Mouse (Mus musculus) cerebellum, postnatal 4 days (tissue): Measurements from ENCODE around the gene Ppp1r3c.

Source experiments
- DNase-seq, 2 experiments: peaks; one replicate each; pipeline ENCODE4 v3.0.0; 2022; ENCODE audit warnings: low spot score in 2 of 2, mixed read lengths in 1 of 2

The Ppp1r3c gene

DNA sequence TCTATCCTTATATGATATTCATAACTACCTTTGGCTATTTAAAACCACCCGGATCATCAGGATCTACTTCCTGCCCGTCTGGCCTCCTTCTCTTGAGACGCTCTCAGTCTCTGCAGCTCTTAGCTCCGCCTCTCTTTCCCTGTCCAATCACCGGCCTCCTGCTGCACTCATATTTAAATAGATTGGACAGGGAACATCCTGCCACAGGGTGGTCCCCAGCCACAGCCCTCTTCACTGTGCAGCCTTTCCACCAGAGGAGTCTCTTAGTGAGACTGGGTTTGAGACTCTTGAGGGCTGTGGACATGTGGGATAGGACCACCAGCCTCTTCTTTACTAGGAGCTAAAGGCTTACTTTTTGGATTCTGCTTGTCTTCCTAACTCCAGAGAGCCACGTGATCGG is 20.2 kb downstream of the Ppp1r3c start:
- no peak for DNase-seq

DNA sequence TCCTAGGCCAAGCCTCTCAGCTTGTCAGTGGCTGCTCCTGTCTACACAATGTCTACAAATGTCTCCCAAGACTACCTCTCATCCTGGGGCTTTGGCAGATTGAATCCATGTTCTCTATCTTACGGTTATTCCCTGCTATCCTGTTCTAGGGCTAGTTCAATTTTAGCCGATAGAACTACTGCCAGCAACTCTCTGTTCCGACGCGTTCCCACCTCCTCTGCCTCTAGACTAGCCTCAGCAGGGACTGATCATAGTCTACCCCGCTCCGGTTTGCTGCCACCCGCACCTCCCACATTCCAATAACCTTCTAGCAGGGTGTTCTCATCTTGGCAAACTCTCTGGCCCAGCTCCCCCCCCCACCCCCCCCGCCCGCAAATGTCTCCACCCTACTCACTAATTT is 20.9 kb downstream of the Ppp1r3c start:
- DNase-seq: no peak

- DNase-seq: no peak
Observed at GRCm38 (mm10) chr19:36714492-36714891, 22.0 kb downstream of the Ppp1r3c start.

DNA sequence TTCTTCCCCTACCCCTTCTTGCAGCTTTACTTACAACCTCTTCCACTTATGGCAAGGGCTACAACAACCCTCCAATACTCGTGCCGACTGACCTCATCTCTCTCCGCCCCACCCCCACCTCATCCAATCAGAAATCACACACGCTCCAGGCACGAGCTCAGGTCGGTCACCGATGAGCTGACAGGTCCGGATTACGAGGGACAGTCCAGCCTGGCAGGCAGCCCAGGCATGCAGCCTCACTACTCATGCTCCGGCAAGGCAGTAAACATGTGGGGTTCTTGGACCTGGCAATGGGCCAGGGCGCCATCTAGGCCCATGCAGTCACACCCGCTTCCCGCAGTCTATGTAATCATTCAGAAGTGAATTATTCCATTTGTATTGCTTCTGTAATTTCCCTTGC is 23.4 kb downstream of the Ppp1r3c start:
- peak in 1 of 2 experiments; percentile 32 for DNase-seq

GRCm38 (mm10) chr19:36706195-36706594 is 30.3 kb downstream of the Ppp1r3c start:
- no peak for DNase-seq

DNA sequence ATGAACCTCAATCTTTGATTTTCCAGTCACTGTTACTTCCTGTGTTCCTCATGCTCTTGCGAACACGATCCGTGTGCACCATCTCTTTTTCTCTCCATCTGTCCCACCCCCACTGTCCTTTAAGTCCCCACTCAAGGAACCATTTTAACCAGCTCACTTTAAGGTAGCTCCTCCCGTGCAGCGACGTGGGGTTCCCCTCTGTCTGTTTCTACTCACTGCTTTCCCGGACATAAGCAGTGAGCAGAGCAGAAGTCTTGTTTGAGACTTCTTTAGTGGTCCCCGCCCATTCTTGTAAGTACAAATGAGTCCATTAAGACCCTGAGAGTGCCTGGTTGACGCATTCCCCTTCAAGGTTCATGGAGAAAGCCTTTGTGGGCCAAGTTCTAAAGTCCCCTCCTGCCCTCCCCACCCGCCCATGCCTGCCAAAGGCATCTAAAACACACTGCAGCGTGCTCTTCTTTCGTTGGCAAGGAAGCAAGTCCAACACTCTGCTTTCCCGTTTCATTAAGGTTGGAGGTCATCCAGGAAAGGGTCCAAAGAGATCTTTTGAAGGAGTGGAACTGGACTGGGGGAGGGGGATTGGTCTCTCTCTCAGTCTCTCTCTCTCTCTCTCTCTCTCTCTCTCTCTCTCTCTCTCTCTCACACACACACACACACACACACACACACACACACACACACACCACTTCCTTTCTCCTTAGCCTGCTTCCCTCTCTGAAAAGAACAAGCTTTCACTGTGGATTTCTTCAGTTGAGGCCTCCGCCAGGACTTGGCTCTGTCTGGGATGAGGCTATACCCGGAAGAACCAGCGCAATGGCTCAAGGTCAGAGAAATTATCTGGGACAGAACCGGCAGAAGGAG is 30.9 kb downstream of the Ppp1r3c start:
- DNase-seq: peak in 1 of 2 experiments; percentile 9

DNA sequence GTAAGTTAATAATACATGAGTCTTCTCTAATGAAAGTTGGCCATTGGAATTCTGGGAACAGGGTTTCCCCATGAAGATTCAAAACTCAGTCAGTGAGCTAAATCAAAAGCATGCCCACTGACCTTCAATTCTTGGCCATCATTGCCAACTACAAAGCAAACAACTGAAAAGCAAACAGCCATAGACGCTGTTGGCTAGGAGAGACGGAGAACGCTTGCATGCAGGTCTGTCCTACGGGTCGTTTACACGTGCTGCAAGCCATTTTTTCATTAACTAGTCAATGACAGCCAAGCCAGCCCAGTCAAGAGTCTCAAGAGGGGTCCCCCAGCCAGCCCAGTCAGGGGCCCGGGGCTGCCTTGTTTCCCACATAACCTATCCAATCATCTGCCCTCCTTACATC is 31.7 kb downstream of the Ppp1r3c start:
- no peak for DNase-seq

- DNase-seq: no peak
Observed at GRCm38 (mm10) chr19:36701809-36702622, 34.4 kb downstream of the Ppp1r3c start.

- DNase-seq: no peak
Observed at GRCm38 (mm10) chr19:36701366-36701765, 35.1 kb downstream of the Ppp1r3c start.

DNA sequence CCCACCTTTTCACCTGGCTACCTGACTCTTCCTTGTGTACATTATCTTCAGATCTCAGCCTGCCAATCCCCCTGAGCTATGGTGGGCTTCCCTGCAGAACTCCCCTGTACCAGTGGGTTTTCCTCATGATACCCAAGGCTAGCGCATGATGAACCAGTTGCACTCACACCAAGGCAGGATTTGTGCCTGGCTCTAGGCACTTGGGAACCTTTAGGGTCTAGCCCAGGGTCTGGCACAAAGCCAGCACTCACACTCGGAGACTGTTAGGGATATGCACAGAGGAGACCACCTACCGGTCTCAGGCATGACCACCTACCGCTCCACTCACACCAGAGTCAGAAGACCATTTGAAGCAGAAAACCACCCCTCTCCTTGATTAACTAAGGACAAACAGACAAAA is 35.5 kb downstream of the Ppp1r3c start:
- no peak for DNase-seq

DNA sequence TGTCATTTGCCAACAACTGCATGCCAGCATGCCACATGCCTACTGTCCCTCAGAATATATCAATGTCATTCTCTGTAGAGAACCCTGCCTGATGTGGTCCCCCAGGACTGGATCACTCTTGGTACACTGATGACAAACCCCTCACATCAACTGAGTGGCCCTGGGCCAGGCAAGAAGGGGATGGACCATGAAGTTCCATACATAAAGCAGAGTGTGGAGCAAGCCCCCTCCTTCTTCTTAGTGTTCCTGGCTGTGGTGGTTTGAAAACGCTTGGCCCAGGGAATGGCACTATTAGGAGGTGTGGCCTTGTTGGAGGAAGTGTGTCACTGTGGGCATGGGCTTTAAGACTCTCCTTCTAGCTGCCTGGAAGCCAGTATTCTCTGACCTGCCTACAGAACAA is 37.3 kb downstream of the Ppp1r3c start:
- no peak for DNase-seq

- DNase-seq: no peak
Observed at GRCm38 (mm10) chr19:36698200-36698599, 38.3 kb downstream of the Ppp1r3c start.

DNA sequence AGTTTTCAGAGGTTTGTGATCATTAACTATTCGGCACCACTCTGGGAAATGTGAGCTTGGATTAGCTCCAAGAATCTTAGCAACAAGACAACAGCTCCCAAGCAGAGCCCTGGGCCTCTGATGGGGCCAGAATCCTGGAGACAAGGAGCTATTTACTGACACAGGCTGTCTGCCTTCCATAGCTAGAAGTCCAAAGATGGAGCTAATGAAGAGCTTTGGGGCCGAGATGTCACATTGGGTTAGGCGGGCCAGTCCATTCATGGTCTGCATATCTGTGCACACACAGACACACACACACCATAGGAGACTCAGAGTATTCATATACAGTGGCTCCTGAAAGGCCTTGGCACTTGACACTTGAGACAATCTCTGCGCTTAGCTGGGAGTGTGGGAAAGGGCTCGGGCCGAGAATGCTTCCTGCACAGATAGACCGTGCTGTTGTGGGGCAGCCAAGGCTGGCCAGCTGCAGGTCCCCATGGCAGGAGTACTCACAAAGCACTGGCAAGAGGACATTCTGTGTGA is 39.8 kb downstream of the Ppp1r3c start:
- DNase-seq: peak in 1 of 2 experiments; percentile 22

- DNase-seq: no peak
Observed at GRCm38 (mm10) chr19:36693530-36693929, 42.9 kb downstream of the Ppp1r3c start.

- no peak for DNase-seq
Observed at GRCm38 (mm10) chr19:36691941-36692340, 44.5 kb downstream of the Ppp1r3c start.

DNA sequence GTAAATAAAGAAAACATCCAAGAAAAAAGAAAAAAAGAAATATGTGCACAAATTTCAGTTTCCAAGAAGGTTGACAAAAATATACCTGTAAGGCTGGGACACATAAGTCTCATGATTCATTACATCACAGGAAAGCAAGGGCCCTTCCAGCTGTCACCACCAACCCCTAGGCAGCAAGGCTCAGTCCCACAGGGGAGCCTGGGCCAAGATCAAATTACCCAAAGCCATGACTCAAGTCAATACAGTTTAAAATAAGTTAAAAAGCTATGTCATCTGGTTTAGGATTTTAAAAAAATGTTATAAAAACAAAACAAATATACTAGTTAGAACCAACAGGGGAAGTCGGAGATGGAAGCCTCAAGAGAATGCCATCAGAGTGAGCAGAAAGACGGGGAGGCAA is 45.2 kb downstream of the Ppp1r3c start:
- DNase-seq: no peak

- DNase-seq: no peak
Observed at GRCm38 (mm10) chr19:36689205-36689604, 47.2 kb downstream of the Ppp1r3c start.

GRCm38 (mm10) chr19:36687843-36688637 is 48.4 kb downstream of the Ppp1r3c start:
- peak in 1 of 2 experiments; percentile 14 for DNase-seq

- no peak for DNase-seq
Observed at GRCm38 (mm10) chr19:36687044-36687443, 49.4 kb downstream of the Ppp1r3c start.

DNA sequence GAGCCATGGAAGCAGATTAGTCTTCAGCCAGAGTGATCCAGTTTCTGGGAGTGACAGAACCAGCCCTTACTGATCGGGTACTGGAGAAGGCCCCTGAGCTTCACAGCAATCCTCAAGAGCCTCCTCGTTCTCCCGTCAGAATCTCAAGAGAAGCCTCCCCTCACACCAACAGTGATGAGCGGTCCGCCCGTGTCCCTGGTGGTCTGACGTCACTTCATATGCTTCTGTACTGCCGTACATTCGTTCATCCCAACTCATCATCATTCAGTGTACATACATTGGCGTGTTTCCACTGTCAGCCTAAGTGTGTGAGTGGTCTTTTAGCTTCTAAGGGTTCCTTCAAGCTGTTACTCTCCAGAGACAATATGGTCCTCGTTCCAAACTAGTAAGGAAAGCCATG is 50.4 kb downstream of the Ppp1r3c start:
- no peak for DNase-seq

DNA sequence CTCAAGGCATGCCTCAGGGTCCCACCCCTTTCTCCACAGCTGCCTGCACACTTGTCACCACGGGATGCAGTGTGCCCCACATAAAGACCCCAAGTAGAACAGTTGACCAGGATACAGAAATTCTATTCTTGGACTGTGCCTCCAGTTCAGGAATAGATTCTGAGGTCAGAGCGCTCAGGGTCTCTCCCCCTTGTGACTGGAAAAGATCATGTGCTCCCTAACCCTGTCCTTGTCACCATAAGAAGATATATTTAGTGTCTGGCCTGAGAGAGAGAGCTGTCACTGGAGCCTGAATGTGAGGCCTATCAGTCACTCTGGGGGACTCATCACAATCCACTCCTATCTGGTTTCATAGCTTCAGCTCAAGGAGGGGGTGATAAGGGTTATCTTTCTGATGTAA is 53.9 kb downstream of the Ppp1r3c start:
- DNase-seq: no peak
